11 mouse cellular contexts compared by ENCODE assay signal in the genomic region with DNA sequence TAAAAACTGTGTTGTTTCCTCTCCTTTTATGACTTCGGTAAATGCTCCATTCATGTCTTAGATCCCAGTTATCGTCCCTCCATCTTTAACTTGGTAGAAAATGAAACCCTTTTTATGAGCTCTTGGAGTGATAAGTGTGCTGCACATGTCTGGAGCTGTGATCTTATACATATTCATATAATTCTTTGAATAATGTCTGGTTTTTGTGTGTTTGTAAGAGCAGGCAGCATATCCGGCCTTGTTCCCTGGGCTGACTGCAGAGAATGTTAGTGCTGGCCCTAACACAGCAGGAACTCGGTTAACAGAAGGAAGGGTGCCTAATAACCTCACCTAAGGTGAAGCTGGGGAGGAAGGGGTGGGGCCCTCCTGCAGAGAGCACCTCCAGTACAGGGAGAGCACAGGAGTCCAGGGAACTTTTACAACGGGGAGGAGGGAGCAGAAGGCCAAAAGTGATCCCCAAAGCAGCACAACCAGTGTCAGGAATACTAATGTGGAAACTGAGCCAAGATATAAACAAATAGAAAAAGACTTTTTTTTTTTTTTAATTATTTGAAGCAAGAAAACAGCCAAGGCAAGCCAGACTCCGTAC. TPM values are rescaled to one million over a fixed set of nuclear protein-coding genes. Genes with fewer than 3 reads are reported as not detected.
DNase-seq lines count a peak whose midpoint lies in the region; ATAC-seq and TF ChIP-seq lines count a peak whose summit lies in the region.
"Had no signal": no experiment of that assay in that cellular context is flagged by ENCODE, and none has a peak within 500 bp of the region (broad histone marks: within the 10 kb centered on the region; RNA-seq: fewer than 3 reads in every experiment).

No protein-coding gene starts in this region.

- no peaks in the 10 kb centered on the region for H3K27me3 ChIP-seq in hindbrain, embryonic 13.5 days
- no peaks in the 10 kb centered on the region for H3K27me3 ChIP-seq in hindbrain, embryonic 14.5 days (ENCODE audit: control insufficient read depth, insufficient read depth, low read length)
- no peaks in the 10 kb centered on the region for H3K27me3 ChIP-seq in midbrain, embryonic 11.5 days (ENCODE audit: control insufficient read depth, insufficient read depth, low read length)
- H3K27me3 ChIP-seq in midbrain, embryonic 16.5 days (ENCODE audit: control insufficient read depth, insufficient read depth, low read depth, low read length) = no peaks in the 10 kb centered on the region
- no peaks in the 10 kb centered on the region for H3K27me3 ChIP-seq in stomach, postnatal 0 days (ENCODE audit: control insufficient read depth, insufficient read depth, low read length)
- H3K27me3 ChIP-seq: limb, embryonic 15.5 days had no signal

- DNase-seq in hindbrain, embryonic 14.5 days (ENCODE audit: low spot score) = no peak
- no peak for DNase-seq in midbrain, embryonic 11.5 days (ENCODE audit: low spot score, missing footprints)
- DNase-seq in stomach, postnatal 0 days (ENCODE audit: low spot score) = no peak
- no peak for DNase-seq in liver
- no peak for DNase-seq in layer of hippocampus, postnatal 10 days (ENCODE audit: low spot score in 2 of 2)
- DNase-seq: cerebellum, adult 2 months; thymus, adult 18-20 months had no signal

- no peaks in the 10 kb centered on the region for H3K36me3 ChIP-seq in hindbrain, embryonic 13.5 days
- H3K36me3 ChIP-seq in hindbrain, embryonic 14.5 days (replicated peaks; ENCODE audit: control insufficient read depth, insufficient read depth) = no peaks in the 10 kb centered on the region
- no peaks in the 10 kb centered on the region for H3K36me3 ChIP-seq in midbrain, embryonic 11.5 days (ENCODE audit: control insufficient read depth, insufficient read depth, low read length)
- no peaks in the 10 kb centered on the region for H3K36me3 ChIP-seq in midbrain, embryonic 16.5 days (ENCODE audit: control insufficient read depth, insufficient read depth, low read length)
- no peaks in the 10 kb centered on the region for H3K36me3 ChIP-seq in stomach, postnatal 0 days (ENCODE audit: control insufficient read depth, insufficient read depth, low read length)
- H3K36me3 ChIP-seq: limb, embryonic 15.5 days had no signal

- H3K27ac ChIP-seq in hindbrain, embryonic 13.5 days = 0 out of 2 replicates have a peak overlapping the region, but pooled peaks have one; percentile 35
- no peak overlapping the region for H3K27ac ChIP-seq in hindbrain, embryonic 14.5 days
- no peak overlapping the region for H3K27ac ChIP-seq in midbrain, embryonic 11.5 days (ENCODE audit: low read depth, low read length)
- no peak overlapping the region for H3K27ac ChIP-seq in midbrain, embryonic 16.5 days (ENCODE audit: low read length)
- H3K27ac ChIP-seq in stomach, postnatal 0 days (replicated peaks) = peak overlapping the region; percentile 46; the same call in 1 of the 2 replicates
- H3K27ac ChIP-seq: limb, embryonic 15.5 days had no signal

- WGBS in hindbrain, embryonic 13.5 days = 33% methylated on average over 6 of the region's 6 CpGs
- 32% methylated on average over 6 of the region's 6 CpGs for WGBS in hindbrain, embryonic 14.5 days
- 46% methylated on average over 6 of the region's 6 CpGs for WGBS in midbrain, embryonic 11.5 days
- WGBS in midbrain, embryonic 16.5 days = 20% methylated on average over 6 of the region's 6 CpGs
- 35% methylated on average over 6 of the region's 6 CpGs for WGBS in stomach, postnatal 0 days

- no peaks in the 10 kb centered on the region for H3K9me3 ChIP-seq in hindbrain, embryonic 13.5 days
- no peaks in the 10 kb centered on the region for H3K9me3 ChIP-seq in hindbrain, embryonic 14.5 days (ENCODE audit: control insufficient read depth, low read length)
- no peaks in the 10 kb centered on the region for H3K9me3 ChIP-seq in midbrain, embryonic 11.5 days (ENCODE audit: control insufficient read depth, low read length)
- no peaks in the 10 kb centered on the region for H3K9me3 ChIP-seq in midbrain, embryonic 16.5 days (replicated peaks; ENCODE audit: control insufficient read depth, low read length, poor library complexity, severe bottlenecking)
- no peaks in the 10 kb centered on the region for H3K9me3 ChIP-seq in stomach, postnatal 0 days (ENCODE audit: control insufficient read depth, low read length)
- H3K9me3 ChIP-seq: limb, embryonic 15.5 days had no signal

- H3K4me3 ChIP-seq in hindbrain, embryonic 13.5 days = no peak overlapping the region
- no peak overlapping the region for H3K4me3 ChIP-seq in hindbrain, embryonic 14.5 days (replicated peaks; ENCODE audit: low read length)
- no peak overlapping the region for H3K4me3 ChIP-seq in midbrain, embryonic 11.5 days (ENCODE audit: low read depth, low read length)
- no peak overlapping the region for H3K4me3 ChIP-seq in midbrain, embryonic 16.5 days (ENCODE audit: low read depth, low read length)
- H3K4me3 ChIP-seq in stomach, postnatal 0 days (ENCODE audit: low read depth, low read length) = no peak overlapping the region
- H3K4me3 ChIP-seq: limb, embryonic 15.5 days had no signal

- no peak overlapping the region for H3K9ac ChIP-seq in hindbrain, embryonic 13.5 days
- no peak overlapping the region for H3K9ac ChIP-seq in hindbrain, embryonic 14.5 days
- no peak overlapping the region for H3K9ac ChIP-seq in midbrain, embryonic 11.5 days (ENCODE audit: low read length)
- no peak overlapping the region for H3K9ac ChIP-seq in midbrain, embryonic 16.5 days (ENCODE audit: low read depth, low read length)
- no peak overlapping the region for H3K9ac ChIP-seq in stomach, postnatal 0 days (ENCODE audit: low read length)
- H3K9ac ChIP-seq: limb, embryonic 15.5 days had no signal

- H3K4me2 ChIP-seq in hindbrain, embryonic 13.5 days = no peak overlapping the region
- no peak overlapping the region for H3K4me2 ChIP-seq in hindbrain, embryonic 14.5 days (replicated peaks)
- no peak overlapping the region for H3K4me2 ChIP-seq in midbrain, embryonic 11.5 days
- no peak overlapping the region for H3K4me2 ChIP-seq in midbrain, embryonic 16.5 days (ENCODE audit: low read length)
- no peak overlapping the region for H3K4me2 ChIP-seq in stomach, postnatal 0 days (replicated peaks; ENCODE audit: low read depth)
- H3K4me2 ChIP-seq: limb, embryonic 15.5 days had no signal

- TF ChIP-seq CTCF in stomach, postnatal 0 days (IDR thresholded peaks at IDR 0.05; ENCODE audit: low read depth) = no peak

- ATAC-seq in hindbrain, embryonic 13.5 days (ENCODE audit: low FRiP score) = no peak
- no peak for ATAC-seq in hindbrain, embryonic 14.5 days (ENCODE audit: low FRiP score)
- ATAC-seq in midbrain, embryonic 11.5 days (ENCODE audit: low FRiP score) = 0 out of 2 replicates have a peak, but pooled peaks have one; percentile 24
- no peak for ATAC-seq in midbrain, embryonic 16.5 days
- ATAC-seq in inflammation-experienced regulatory T-cells, adult 6 months = peak; percentile 48
- ATAC-seq in stomach, postnatal 0 days (ENCODE audit: low FRiP score, low TSS enrichment) = no peak

- TF ChIP-seq EP300 in stomach, postnatal 0 days (optimal IDR thresholded peaks at IDR 0.05) = no peak

- peaks cover 15% of the 10 kb centered on the region for H3K4me1 ChIP-seq in hindbrain, embryonic 13.5 days (replicated peaks)
- peaks cover 3% of the 10 kb centered on the region; the same call in 1 of the 2 replicates for H3K4me1 ChIP-seq in hindbrain, embryonic 14.5 days (replicated peaks; ENCODE audit: control insufficient read depth, insufficient read depth, low read length)
- peaks cover 5% of the 10 kb centered on the region; the same call in 1 of the 2 replicates for H3K4me1 ChIP-seq in midbrain, embryonic 11.5 days (ENCODE audit: control insufficient read depth, insufficient read depth, low read length)
- H3K4me1 ChIP-seq in midbrain, embryonic 16.5 days (ENCODE audit: control insufficient read depth, insufficient read depth, low read length) = peaks cover 4% of the 10 kb centered on the region; the same call in 1 of the 2 replicates
- no peaks in the 10 kb centered on the region for H3K4me1 ChIP-seq in stomach, postnatal 0 days (replicated peaks; ENCODE audit: control insufficient read depth, insufficient read depth)

RNA-seq across cellular contexts. Expression of a gene that starts 47.2 kb away (rescaled TPM):
- 6.3 and 6.5 TPM in 2 replicates for polyA plus RNA-seq in hindbrain, embryonic 13.5 days (2015; fragmentation: Nextera tagmentation; extraction: Ambion mirVana)
- polyA plus RNA-seq in hindbrain, embryonic 14.5 days (2014; fragmentation: Nextera tagmentation; extraction: Ambion mirVana) = 7.8 and 7.9 TPM in 2 replicates
- 4.6 and 5.7 TPM in 2 replicates for polyA plus RNA-seq in midbrain, embryonic 11.5 days (2014; fragmentation: Nextera tagmentation; extraction: Ambion mirVana)
- polyA plus RNA-seq in midbrain, embryonic 16.5 days (2015; fragmentation: Nextera tagmentation; extraction: Ambion mirVana) = 6.0 and 6.3 TPM in 2 replicates
- polyA plus RNA-seq in inflammation-experienced regulatory T-cells, adult 6 months (2017; shearing (Covaris generic)) = 10 to 100 TPM; 15.5 to 53.7 (median 20.5) TPM
- polyA plus RNA-seq in stomach, postnatal 0 days (2015; fragmentation: Nextera tagmentation; extraction: Ambion mirVana) = 13.1 and 14.7 TPM in 2 replicates
- total RNA-seq in layer of hippocampus, postnatal 10 days (2021) = 10 to 100 TPM; 12.8 to 12.9 TPM

Comparison
In these comparisons a context has a peak if more than half of its experiments do, and no peak if none do; other contexts are left out.
1. ATAC-seq: peak in midbrain, embryonic 11.5 days (single experiment) and inflammation-experienced regulatory T-cells, adult 6 months (single experiment); none in hindbrain, embryonic 13.5 days (single experiment), hindbrain, embryonic 14.5 days (single experiment), midbrain, embryonic 16.5 days (single experiment) and stomach, postnatal 0 days (single experiment).
2. H3K27ac ChIP-seq: peak in hindbrain, embryonic 13.5 days (single experiment) and stomach, postnatal 0 days (single experiment); none in hindbrain, embryonic 14.5 days (single experiment), midbrain, embryonic 11.5 days (single experiment) and midbrain, embryonic 16.5 days (single experiment).